Mouse (Mus musculus): ENCODE data around the gene Slc35e3. TPM values are rescaled to one million over a fixed set of nuclear protein-coding genes. Genes with fewer than 3 reads are reported as not detected.
A peak's percentile ranks its signal among the peaks of the same experiment; 100 is the strongest.
"Not testable (repeated sequence)": the region's sequence is repeated elsewhere in the genome, so short reads cannot be mapped to it uniquely, and the experiment has no call there.

Gene Slc35e3
- polyA plus RNA-seq, 1 experiment from 2014 or later = 2.5 TPM

- Histone ChIP-seq H3K4me2 (ENCODE audit: low read depth, low read length) (no peak overlapping the region), H3K27me3 (ENCODE audit: control insufficient read depth, insufficient read depth, low read depth, low read length) (no peaks in the 10 kb centered on the region), H3K4me3 (ENCODE audit: low read depth, low read length) (no peak overlapping the region), H3K4me1 (ENCODE audit: control insufficient read depth, low read depth, low read length) (peaks cover 2% of the 10 kb centered on the region), H3K9ac (ENCODE audit: low read depth, low read length) (no peak overlapping the region), H3K27ac (ENCODE audit: low read length) (no peak overlapping the region), H3K9me3 (replicated peaks; ENCODE audit: control insufficient read depth, low read length) (no peaks in the 10 kb centered on the region), H3K36me3 (ENCODE audit: control insufficient read depth, insufficient read depth) (no peaks in the 10 kb centered on the region)
- no peak for ATAC-seq (ENCODE audit: low read depth)
- WGBS (ENCODE audit: insufficient replicate concordance) = 66% methylated on average over 3 of the region's 3 CpGs
Measured at GRCm38 (mm10) chr10:117716686-117717085, 29.5 kb downstream of the Slc35e3 start.

GRCm38 (mm10) chr10:117715654-117716053 lies 30.5 kb downstream of the Slc35e3 start:
- not testable (repeated sequence) for H3K4me3 ChIP-seq (ENCODE audit: low read depth, low read length); ATAC-seq (ENCODE audit: low read depth); H3K9ac ChIP-seq (ENCODE audit: low read depth, low read length); H3K27me3 ChIP-seq (ENCODE audit: control insufficient read depth, insufficient read depth, low read depth, low read length); H3K4me1 ChIP-seq (ENCODE audit: control insufficient read depth, low read depth, low read length); H3K36me3 ChIP-seq (ENCODE audit: control insufficient read depth, insufficient read depth); H3K27ac ChIP-seq (ENCODE audit: low read length); H3K4me2 ChIP-seq (ENCODE audit: low read depth, low read length); H3K9me3 ChIP-seq (replicated peaks; ENCODE audit: control insufficient read depth, low read length)
- WGBS (ENCODE audit: insufficient replicate concordance) = 65% methylated on average over 1 of the region's 1 CpGs

GRCm38 (mm10) chr10:117714928-117715500 lies 31.2 kb downstream of the Slc35e3 start:
- Histone ChIP-seq H3K4me3 (ENCODE audit: low read depth, low read length) (no peak overlapping the region), H3K27ac (ENCODE audit: low read length) (no peak overlapping the region), H3K4me2 (ENCODE audit: low read depth, low read length) (no peak overlapping the region), H3K9ac (ENCODE audit: low read depth, low read length) (no peak overlapping the region), H3K9me3 (replicated peaks; ENCODE audit: control insufficient read depth, low read length) (no peaks in the 10 kb centered on the region), H3K27me3 (ENCODE audit: control insufficient read depth, insufficient read depth, low read depth, low read length) (no peaks in the 10 kb centered on the region), H3K4me1 (ENCODE audit: control insufficient read depth, low read depth, low read length) (peaks cover 8% of the 10 kb centered on the region), H3K36me3 (ENCODE audit: control insufficient read depth, insufficient read depth) (no peaks in the 10 kb centered on the region)
- 42% methylated on average over 4 of the region's 4 CpGs for WGBS (ENCODE audit: insufficient replicate concordance)
- ATAC-seq (ENCODE audit: low read depth) = no peak

- H3K4me2 ChIP-seq (ENCODE audit: low read depth, low read length) = no peak overlapping the region
- no peak overlapping the region for H3K4me3 ChIP-seq (ENCODE audit: low read depth, low read length)
- no peak overlapping the region for H3K27ac ChIP-seq (ENCODE audit: low read length)
- H3K9ac ChIP-seq (ENCODE audit: low read depth, low read length) = no peak overlapping the region
- ATAC-seq (ENCODE audit: low read depth) = no peak
- peaks cover 8% of the 10 kb centered on the region for H3K4me1 ChIP-seq (ENCODE audit: control insufficient read depth, low read depth, low read length)
- WGBS (ENCODE audit: insufficient replicate concordance) = 64% methylated on average over 3 of the region's 3 CpGs
- no peaks in the 10 kb centered on the region for H3K9me3 ChIP-seq (replicated peaks; ENCODE audit: control insufficient read depth, low read length)
- H3K27me3 ChIP-seq (ENCODE audit: control insufficient read depth, insufficient read depth, low read depth, low read length) = no peaks in the 10 kb centered on the region
- H3K36me3 ChIP-seq (ENCODE audit: control insufficient read depth, insufficient read depth) = no peaks in the 10 kb centered on the region
Measured at GRCm38 (mm10) chr10:117714048-117714545, 32.1 kb downstream of the Slc35e3 start.

GRCm38 (mm10) chr10:117713466-117713865 lies 32.7 kb downstream of the Slc35e3 start:
- Histone ChIP-seq H3K9me3 (replicated peaks; ENCODE audit: control insufficient read depth, low read length) (no peaks in the 10 kb centered on the region), H3K4me1 (ENCODE audit: control insufficient read depth, low read depth, low read length) (peaks cover 12% of the 10 kb centered on the region), H3K36me3 (ENCODE audit: control insufficient read depth, insufficient read depth) (no peaks in the 10 kb centered on the region; the same call in 1 of the 2 replicates), H3K27ac (ENCODE audit: low read length) (no peak overlapping the region), H3K4me3 (ENCODE audit: low read depth, low read length) (no peak overlapping the region), H3K27me3 (ENCODE audit: control insufficient read depth, insufficient read depth, low read depth, low read length) (no peaks in the 10 kb centered on the region), H3K4me2 (ENCODE audit: low read depth, low read length) (no peak overlapping the region), H3K9ac (ENCODE audit: low read depth, low read length) (no peak overlapping the region)
- ATAC-seq (ENCODE audit: low read depth) = no peak
- 85% methylated on average over 8 of the region's 8 CpGs for WGBS (ENCODE audit: insufficient replicate concordance)

- WGBS (ENCODE audit: insufficient replicate concordance) = 74% methylated on average over 9 of the region's 9 CpGs
- no peaks in the 10 kb centered on the region; the same call in 1 of the 2 replicates for H3K36me3 ChIP-seq (ENCODE audit: control insufficient read depth, insufficient read depth)
- no peak overlapping the region for H3K27ac ChIP-seq (ENCODE audit: low read length)
Measured at GRCm38 (mm10) chr10:117712871-117713270, 33.3 kb downstream of the Slc35e3 start.

GRCm38 (mm10) chr10:117712191-117712754 lies 33.9 kb downstream of the Slc35e3 start:
- no peak for ATAC-seq (ENCODE audit: low read depth)
- peaks cover 10% of the 10 kb centered on the region for H3K4me1 ChIP-seq (ENCODE audit: control insufficient read depth, low read depth, low read length)
- no peak overlapping the region for H3K4me2 ChIP-seq (ENCODE audit: low read depth, low read length)
- H3K36me3 ChIP-seq (ENCODE audit: control insufficient read depth, insufficient read depth) = no peaks in the 10 kb centered on the region; the same call in 1 of the 2 replicates
- 71% methylated on average over 9 of the region's 9 CpGs for WGBS (ENCODE audit: insufficient replicate concordance)
- H3K9me3 ChIP-seq (replicated peaks; ENCODE audit: control insufficient read depth, low read length) = no peaks in the 10 kb centered on the region
- no peak overlapping the region for H3K4me3 ChIP-seq (ENCODE audit: low read depth, low read length)
- H3K27ac ChIP-seq (ENCODE audit: low read length) = no peak overlapping the region
- H3K9ac ChIP-seq (ENCODE audit: low read depth, low read length) = no peak overlapping the region
- no peaks in the 10 kb centered on the region for H3K27me3 ChIP-seq (ENCODE audit: control insufficient read depth, insufficient read depth, low read depth, low read length)

More at GRCm38 (mm10) chr10:117712871-117713270, 33.3 kb downstream of the Slc35e3 start:
- H3K4me2 ChIP-seq (ENCODE audit: low read depth, low read length) = no peak overlapping the region
- H3K4me1 ChIP-seq (ENCODE audit: control insufficient read depth, low read depth, low read length) = peaks cover 12% of the 10 kb centered on the region
- H3K27me3 ChIP-seq (ENCODE audit: control insufficient read depth, insufficient read depth, low read depth, low read length) = no peaks in the 10 kb centered on the region
- no peak for ATAC-seq (ENCODE audit: low read depth)
- no peak overlapping the region for H3K9ac ChIP-seq (ENCODE audit: low read depth, low read length)
- no peak overlapping the region for H3K4me3 ChIP-seq (ENCODE audit: low read depth, low read length)
- H3K9me3 ChIP-seq (replicated peaks; ENCODE audit: control insufficient read depth, low read length) = no peaks in the 10 kb centered on the region

GRCm38 (mm10) chr10:117711408-117711807 lies 34.8 kb downstream of the Slc35e3 start:
- peaks cover 12% of the 10 kb centered on the region for H3K4me1 ChIP-seq (ENCODE audit: control insufficient read depth, low read depth, low read length)
- 67% methylated on average over 5 of the region's 5 CpGs for WGBS (ENCODE audit: insufficient replicate concordance)
- no peak for ATAC-seq (ENCODE audit: low read depth)
- H3K27ac ChIP-seq (ENCODE audit: low read length) = peak overlapping the region; percentile 81
- H3K36me3 ChIP-seq (ENCODE audit: control insufficient read depth, insufficient read depth) = peaks cover 5% of the 10 kb centered on the region
- H3K9me3 ChIP-seq (replicated peaks; ENCODE audit: control insufficient read depth, low read length) = no peaks in the 10 kb centered on the region
- H3K27me3 ChIP-seq (ENCODE audit: control insufficient read depth, insufficient read depth, low read depth, low read length) = no peaks in the 10 kb centered on the region
- peak overlapping the region; percentile 72 for H3K9ac ChIP-seq (ENCODE audit: low read depth, low read length)
- H3K4me3 ChIP-seq (ENCODE audit: low read depth, low read length) = peak overlapping the region; percentile 73
- peak overlapping the region; percentile 82 for H3K4me2 ChIP-seq (ENCODE audit: low read depth, low read length)

GRCm38 (mm10) chr10:117710604-117711141 lies 35.5 kb downstream of the Slc35e3 start, which contains the start of gene Mdm2:
Mdm2 (minus strand) TSS chr10:117710758.
- Histone ChIP-seq H3K27ac (ENCODE audit: low read length) (peak within 1 kb of the TSS; percentile 93), H3K9ac (ENCODE audit: low read depth, low read length) (peak within 1 kb of the TSS; percentile 91), H3K4me1 (ENCODE audit: control insufficient read depth, low read depth, low read length) (peaks cover 12% of the 10 kb centered on the region), H3K36me3 (ENCODE audit: control insufficient read depth, insufficient read depth) (peaks cover 5% of the 10 kb centered on the region), H3K27me3 (ENCODE audit: control insufficient read depth, insufficient read depth, low read depth, low read length) (no peaks in the 10 kb centered on the region), H3K4me3 (ENCODE audit: low read depth, low read length) (peak within 1 kb of the TSS; percentile 73), H3K9me3 (replicated peaks; ENCODE audit: control insufficient read depth, low read length) (no peaks in the 10 kb centered on the region), H3K4me2 (ENCODE audit: low read depth, low read length) (peak within 1 kb of the TSS; percentile 82)
- ATAC-seq (ENCODE audit: low read depth) = peak; percentile 89
- under 1% methylated on average over 52 of the region's 52 CpGs for WGBS (ENCODE audit: insufficient replicate concordance)
